Mouse (Mus musculus) skeletal muscle tissue, adult 2 months (tissue): Measurements from ENCODE around the gene Unc93b1.
"Not testable (repeated sequence)": the region's sequence is repeated elsewhere in the genome, so short reads cannot be mapped to it uniquely, and the experiment has no call there.

Source experiments
- DNase-seq: peaks from one replicate; pipeline ENCODE4 v3.0.0-alpha.2; 2012; ENCODE audit warnings: low read depth, low spot score

Unc93b1 gene

GRCm38 (mm10) chr19:3946715-3947114 is 11.7 kb downstream of the Unc93b1 start:
- DNase-seq = no peak

- DNase-seq = no peak
These were observed 12.8 kb downstream of the Unc93b1 start for GRCm38 (mm10) chr19:3947813-3948212.

GRCm38 (mm10) chr19:3948546-3948945 is 13.6 kb downstream of the Unc93b1 start:
- DNase-seq = no peak

GRCm38 (mm10) chr19:3950331-3950730 is 15.3 kb downstream of the Unc93b1 start:
- DNase-seq = no peak

- no peak for DNase-seq
These were observed 16.5 kb downstream of the Unc93b1 start for GRCm38 (mm10) chr19:3951461-3951860.

- no peak for DNase-seq
These were observed 17.1 kb downstream of the Unc93b1 start for GRCm38 (mm10) chr19:3952099-3952498.

GRCm38 (mm10) chr19:3955033-3955432 is 20.0 kb downstream of the Unc93b1 start:
- DNase-seq = no peak

- DNase-seq = no peak
These were observed 20.8 kb downstream of the Unc93b1 start for GRCm38 (mm10) chr19:3955804-3956203.

GRCm38 (mm10) chr19:3957296-3958036 is 22.5 kb downstream of the Unc93b1 start:
- not testable (repeated sequence) for DNase-seq

- DNase-seq = no peak
These were observed 23.5 kb downstream of the Unc93b1 start, which contains the start of gene Aldh3b3 for GRCm38 (mm10) chr19:3958470-3958869. Gene Aldh3b3, plus strand, starts transcription at chr19:3958645.

GRCm38 (mm10) chr19:3959030-3959429 is 24.0 kb downstream of the Unc93b1 start:
- no peak for DNase-seq

GRCm38 (mm10) chr19:3960211-3960610 is 25.2 kb downstream of the Unc93b1 start:
- no peak for DNase-seq

GRCm38 (mm10) chr19:3961805-3962204 is 26.8 kb downstream of the Unc93b1 start:
- not testable (repeated sequence) for DNase-seq

GRCm38 (mm10) chr19:3962469-3962868 is 27.5 kb downstream of the Unc93b1 start:
- no peak for DNase-seq

GRCm38 (mm10) chr19:3964030-3964429 is 29.0 kb downstream of the Unc93b1 start:
- no peak for DNase-seq

GRCm38 (mm10) chr19:3966330-3967075 is 31.5 kb downstream of the Unc93b1 start:
- DNase-seq = no peak

- DNase-seq = no peak
These were observed 32.3 kb downstream of the Unc93b1 start for GRCm38 (mm10) chr19:3967258-3967657.

GRCm38 (mm10) chr19:3972229-3972628 is 37.2 kb downstream of the Unc93b1 start, which contains the start of gene Aldh3b2:
Gene Aldh3b2, plus strand, starts transcription at chr19:3972328.
- no peak for DNase-seq

GRCm38 (mm10) chr19:3974608-3975007 is 39.6 kb downstream of the Unc93b1 start:
- DNase-seq = not testable (repeated sequence)

GRCm38 (mm10) chr19:3975866-3976265 is 40.9 kb downstream of the Unc93b1 start:
- DNase-seq = no peak

- peak; percentile 71 for DNase-seq
These were observed 45.3 kb downstream of the Unc93b1 start for GRCm38 (mm10) chr19:3980309-3980708.

- no peak for DNase-seq
These were observed 45.9 kb downstream of the Unc93b1 start for GRCm38 (mm10) chr19:3980917-3981316.
